Mouse (Mus musculus) liver, embryonic 13.5 days (tissue): Measurements from ENCODE around the gene B4galt1. TPM values are rescaled to one million over a fixed set of nuclear protein-coding genes. Genes with fewer than 3 reads are reported as not detected.

Experiments
- ATAC-seq: fragments of 200-750 bp; cut with Nextera tagmentation; 2 replicates; pipeline ENCODE4 v1.8.0; 2017; ENCODE audit warnings: low read depth, mild to moderate bottlenecking, moderate number of reproducible peaks, moderate library complexity
- DNase-seq: peaks from one replicate; pipeline ENCODE4 v3.0.0; 2022
- H3K27ac ChIP-seq: fragments of 300-500 bp; sonication (generic); 2 replicates; pipeline ENCODE4 v1.5.1; 2015; ENCODE audit warnings: moderate library complexity, mild to moderate bottlenecking, inconsistent platforms
- H3K27me3 ChIP-seq: fragments of 300-500 bp; sonication (generic); 2 replicates; pipeline ENCODE4 v1.6.1; 2015; ENCODE audit warnings: mild to moderate bottlenecking, inconsistent platforms
- H3K36me3 ChIP-seq: fragments of 300-500 bp; sonication (generic); 2 replicates; pipeline ENCODE4 v1.6.1; 2015; ENCODE audit warnings: mild to moderate bottlenecking, inconsistent platforms
- H3K4me1 ChIP-seq: fragments of 300-500 bp; sonication (generic); replicated peaks from 2 replicates; pipeline ENCODE4 v1.6.1; 2015; ENCODE audit warnings: inconsistent platforms
- H3K4me2 ChIP-seq: fragments of 300-500 bp; sonication (generic); 2 replicates; pipeline ENCODE4 v1.6.1; 2015; ENCODE audit warnings: inconsistent platforms, mild to moderate bottlenecking, moderate library complexity
- H3K4me3 ChIP-seq: fragments of 300-500 bp; sonication (generic); replicated peaks from 2 replicates; pipeline ENCODE4 v1.5.1; 2015; ENCODE audit warnings: mild to moderate bottlenecking, inconsistent platforms
- H3K9ac ChIP-seq: fragments of 300-500 bp; sonication (generic); 2 replicates; pipeline ENCODE4 v1.6.1; 2015; ENCODE audit warnings: mild to moderate bottlenecking, inconsistent platforms
- H3K9me3 ChIP-seq: fragments of 300-500 bp; sonication (generic); replicated peaks from 2 replicates; pipeline ENCODE4 v1.6.1; 2016; ENCODE audit warnings: inconsistent platforms
- WGBS: fragments of 180-500 bp; shearing (Covaris S2); methylation state at CpG from one replicate; pipeline ENCODE4 v1.1.7; 2015; ENCODE audit not compliant: insufficient replicate concordance; 5-methylcytosine and 5-hydroxymethylcytosine counted together
- polyA plus RNA-seq: library from polyadenylated mRNA; unstranded; fragments of >200 nt; fragmentation: Nextera tagmentation; extraction: Ambion mirVana; gene quantifications from 2 replicates; pipeline ENCODE4 v1.2.1, GENCODE M21; 2015

Gene B4galt1
- polyA plus RNA-seq, 1 experiment from 2014 or later: 29.9 TPM

DNA sequence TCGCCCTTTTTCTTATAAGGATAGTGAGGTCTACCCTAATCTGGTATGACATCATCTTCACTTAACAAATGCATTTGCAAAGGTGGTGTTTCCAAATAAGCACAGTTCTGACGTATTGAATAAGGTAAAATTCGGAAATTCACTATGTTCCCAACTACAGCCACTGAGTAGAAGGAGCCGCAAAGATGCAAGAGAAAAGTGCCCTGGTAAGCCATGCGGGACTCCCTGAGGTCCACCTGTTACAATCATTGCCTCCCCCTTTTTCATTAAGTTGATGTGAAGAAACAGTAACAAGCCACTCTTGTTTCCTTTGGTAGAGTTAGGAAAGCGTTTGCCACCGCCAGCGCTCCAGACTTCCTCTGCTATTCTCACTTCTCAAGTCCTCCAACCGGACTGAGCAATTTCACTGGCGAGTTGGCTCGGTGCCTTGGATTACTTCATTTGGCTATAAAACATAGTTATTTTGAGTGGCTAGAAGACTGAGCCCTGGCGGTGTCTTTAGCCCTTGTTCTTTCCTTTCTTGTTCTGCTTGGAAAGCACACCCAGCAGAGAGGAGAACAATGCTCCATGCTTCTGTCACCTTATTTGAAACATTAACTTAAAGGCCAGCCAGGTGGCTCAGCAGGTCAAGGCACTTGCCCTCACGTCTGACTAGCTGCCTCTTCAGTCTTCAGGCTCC, 14.9 kb upstream of the B4galt1 start:
- DNase-seq: no peak
- H3K4me2 ChIP-seq: no peak overlapping the region
- no peaks in the 10 kb centered on the region for H3K27me3 ChIP-seq
- H3K9me3 ChIP-seq: no peaks in the 10 kb centered on the region
- H3K9ac ChIP-seq: no peak overlapping the region
- H3K4me1 ChIP-seq: peaks cover 37% of the 10 kb centered on the region
- ATAC-seq: no peak
- 63% methylated on average over 13 of the region's 13 CpGs for WGBS
- H3K36me3 ChIP-seq: no peaks in the 10 kb centered on the region
- H3K4me3 ChIP-seq: no peak overlapping the region
- no peak overlapping the region for H3K27ac ChIP-seq

DNA sequence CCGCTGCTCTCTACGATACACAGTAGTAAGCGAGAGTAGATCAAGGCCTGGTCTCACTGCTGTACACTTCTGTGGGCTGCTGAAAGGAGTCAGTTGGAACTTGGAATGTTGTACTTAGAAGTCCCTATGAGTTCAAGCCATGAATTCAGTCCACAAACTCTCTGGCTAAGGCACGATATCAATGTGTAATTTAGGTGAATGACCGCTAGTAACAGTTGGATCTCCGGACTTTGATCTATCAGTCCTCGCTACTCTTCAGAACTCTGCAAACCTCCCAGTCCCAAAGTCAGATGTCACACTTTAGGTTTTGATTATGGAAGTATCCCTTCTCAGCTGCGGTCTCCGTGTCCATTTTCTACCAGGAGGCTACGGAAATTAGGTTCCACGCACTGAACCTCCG, 10.6 kb upstream of the B4galt1 start:
- DNase-seq (no peak), ATAC-seq (no peak)
- Histone ChIP-seq H3K9ac (no peak overlapping the region), H3K27me3 (no peaks in the 10 kb centered on the region), H3K36me3 (no peaks in the 10 kb centered on the region), H3K4me2 (no peak overlapping the region), H3K9me3 (no peaks in the 10 kb centered on the region), H3K27ac (no peak overlapping the region), H3K4me1 (peaks cover 32% of the 10 kb centered on the region), H3K4me3 (no peak overlapping the region)
- 92% methylated on average over 12 of the region's 12 CpGs for WGBS

DNA sequence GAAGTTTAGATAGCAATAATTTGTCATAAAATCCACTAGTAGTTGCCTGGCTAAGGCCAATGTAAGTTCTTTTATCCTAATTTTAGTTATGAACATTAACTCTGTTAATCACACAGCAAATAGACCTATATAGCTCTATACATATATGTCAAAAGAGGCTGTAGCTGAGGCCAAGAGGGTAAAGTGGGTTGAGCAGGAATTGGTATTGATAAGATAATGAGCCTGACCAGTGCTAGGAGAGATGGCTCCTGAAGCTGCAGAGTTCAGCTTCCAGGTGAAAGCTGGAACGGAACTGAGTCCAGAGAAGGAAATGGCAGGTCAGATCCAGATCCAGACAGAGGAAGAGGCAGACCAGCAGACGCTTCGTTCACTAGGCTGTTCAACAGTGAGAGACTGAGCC, 9.5 kb upstream of the B4galt1 start:
- H3K27ac ChIP-seq: peak overlapping the region; percentile 39; the same call in 1 of the 2 replicates
- H3K4me2 ChIP-seq: peak overlapping the region; percentile 28; the same call in 1 of the 2 replicates
- H3K4me1 ChIP-seq: peaks cover 41% of the 10 kb centered on the region
- H3K4me3 ChIP-seq: no peak overlapping the region
- no peaks in the 10 kb centered on the region for H3K9me3 ChIP-seq
- H3K27me3 ChIP-seq: no peaks in the 10 kb centered on the region
- WGBS: 23% methylated on average over 3 of the region's 3 CpGs
- ATAC-seq: peak; percentile 83
- H3K9ac ChIP-seq: peak overlapping the region; percentile 36; the same call in 1 of the 2 replicates
- H3K36me3 ChIP-seq: no peaks in the 10 kb centered on the region
- no peak for DNase-seq

DNA sequence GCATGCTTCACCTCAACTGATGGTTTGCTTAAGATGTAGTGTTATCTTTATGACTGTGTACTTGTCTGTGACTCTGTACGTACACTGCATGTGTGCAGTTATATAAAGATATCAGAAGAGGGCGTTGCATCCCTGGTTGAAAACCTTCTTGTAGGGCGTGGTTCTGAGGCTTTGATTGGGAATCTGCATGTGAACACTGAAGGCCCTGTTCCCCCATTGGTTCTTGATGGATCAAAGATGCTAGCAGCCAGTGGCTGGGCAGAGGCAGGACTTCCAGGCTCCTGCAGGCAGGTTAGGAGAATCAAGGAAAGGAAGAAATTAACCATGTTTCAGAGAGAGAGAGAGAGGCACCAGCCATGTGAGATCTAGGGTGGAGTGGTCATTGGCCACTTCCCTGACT, 7.3 kb upstream of the B4galt1 start:
- no peaks in the 10 kb centered on the region for H3K36me3 ChIP-seq
- no peak overlapping the region for H3K4me2 ChIP-seq
- 72% methylated on average over 3 of the region's 3 CpGs for WGBS
- H3K9ac ChIP-seq: no peak overlapping the region
- no peak for DNase-seq
- H3K27ac ChIP-seq: no peak overlapping the region
- no peaks in the 10 kb centered on the region for H3K27me3 ChIP-seq
- no peak overlapping the region for H3K4me3 ChIP-seq
- H3K4me1 ChIP-seq: peaks cover 57% of the 10 kb centered on the region
- no peak for ATAC-seq
- H3K9me3 ChIP-seq: no peaks in the 10 kb centered on the region

DNA sequence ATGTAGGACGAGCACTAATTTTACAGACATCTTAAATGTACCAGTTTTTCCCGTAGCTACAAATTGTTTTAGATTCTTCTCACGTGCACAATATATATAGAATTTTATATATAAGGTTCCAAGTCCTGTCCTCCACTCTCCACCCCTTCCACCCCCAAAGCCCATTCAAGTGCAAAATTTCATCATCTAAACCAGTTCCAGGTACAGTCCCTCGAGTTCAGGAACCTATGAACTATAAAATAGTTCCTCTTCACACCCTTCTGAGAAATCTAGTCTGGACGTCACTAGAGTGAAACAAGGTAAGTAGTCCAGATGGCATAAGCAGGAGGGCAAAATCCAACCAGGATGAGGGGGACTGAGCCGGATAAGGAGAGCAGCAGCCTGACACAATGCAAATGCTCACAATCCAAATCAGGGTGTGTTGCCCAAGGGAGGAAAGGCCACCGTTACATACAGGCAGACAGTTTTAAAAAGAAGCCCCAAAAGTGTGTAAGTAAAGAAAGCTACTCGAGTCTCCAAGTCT, 4.1 kb upstream of the B4galt1 start:
- DNase-seq (no peak), ATAC-seq (no peak)
- H3K4me2 ChIP-seq: no peak overlapping the region
- H3K4me3 ChIP-seq: no peak overlapping the region
- no peaks in the 10 kb centered on the region for H3K9me3 ChIP-seq
- H3K36me3 ChIP-seq: no peaks in the 10 kb centered on the region
- no peak overlapping the region for H3K9ac ChIP-seq
- peaks cover 48% of the 10 kb centered on the region for H3K4me1 ChIP-seq
- H3K27me3 ChIP-seq: no peaks in the 10 kb centered on the region
- WGBS: 61% methylated on average over 8 of the region's 8 CpGs
- H3K27ac ChIP-seq: no peak overlapping the region

DNA sequence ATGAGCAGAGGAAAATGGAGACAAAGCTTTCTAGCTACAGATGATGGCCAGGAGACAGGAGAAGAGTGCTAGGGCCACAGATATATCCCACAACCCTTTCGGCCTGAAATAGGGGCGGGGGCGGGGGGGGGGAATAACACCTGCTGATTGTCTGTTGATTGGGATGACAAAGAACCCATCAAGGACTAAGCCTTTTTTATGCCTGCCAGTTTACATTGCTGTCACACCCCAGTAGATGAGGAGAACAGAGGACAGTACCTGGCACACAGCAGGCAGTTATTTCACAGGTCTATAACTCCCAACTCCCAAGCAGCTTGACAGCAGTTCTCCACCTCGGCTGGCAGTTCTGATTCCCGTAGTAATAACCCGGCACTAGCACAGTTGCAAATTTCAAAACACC, 2.8 kb upstream of the B4galt1 start:
- Histone ChIP-seq H3K27me3 (no peaks in the 10 kb centered on the region), H3K4me1 (peaks cover 50% of the 10 kb centered on the region), H3K9ac (no peak overlapping the region), H3K27ac (no peak overlapping the region), H3K4me2 (no peak overlapping the region), H3K9me3 (no peaks in the 10 kb centered on the region), H3K36me3 (no peaks in the 10 kb centered on the region), H3K4me3 (no peak overlapping the region)
- ATAC-seq: no peak
- WGBS: 63% methylated on average over 6 of the region's 6 CpGs
- no peak for DNase-seq

DNA sequence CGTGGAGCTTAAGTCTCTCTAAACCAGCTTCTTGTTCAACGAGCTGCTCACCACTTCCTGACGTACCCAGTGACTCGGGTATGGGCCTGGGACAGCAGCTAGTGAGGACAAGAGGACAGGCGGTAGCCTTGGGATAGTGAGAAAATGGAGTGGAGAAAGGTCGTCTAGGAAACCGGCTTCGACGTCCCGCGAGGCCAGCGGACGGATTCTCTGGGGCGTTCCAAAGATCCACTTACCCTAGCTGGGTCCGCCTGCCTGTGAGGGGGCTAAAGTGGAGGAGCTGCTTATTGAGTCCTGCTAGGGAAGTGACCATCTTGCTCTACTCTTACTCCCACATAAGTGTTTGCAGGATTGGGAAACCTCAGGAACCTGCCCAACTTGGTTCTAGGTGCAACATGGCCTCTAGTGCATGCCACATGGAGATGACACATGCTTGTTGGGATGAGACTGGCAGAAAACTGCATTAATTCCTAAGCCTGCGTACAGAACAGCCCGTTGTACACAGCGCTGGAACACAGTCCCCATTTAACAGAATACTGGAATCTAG, 655 bp upstream of the B4galt1 start:
- Histone ChIP-seq H3K9ac (peak overlapping the region; percentile 68), H3K27ac (peak overlapping the region; percentile 74), H3K9me3 (no peaks in the 10 kb centered on the region), H3K4me2 (peak overlapping the region; percentile 84), H3K4me1 (peaks cover 71% of the 10 kb centered on the region), H3K4me3 (peak overlapping the region; percentile 91), H3K27me3 (no peaks in the 10 kb centered on the region), H3K36me3 (no peaks in the 10 kb centered on the region)
- DNase-seq: no peak
- no peak for ATAC-seq
- WGBS: 20% methylated on average over 18 of the region's 18 CpGs

DNA sequence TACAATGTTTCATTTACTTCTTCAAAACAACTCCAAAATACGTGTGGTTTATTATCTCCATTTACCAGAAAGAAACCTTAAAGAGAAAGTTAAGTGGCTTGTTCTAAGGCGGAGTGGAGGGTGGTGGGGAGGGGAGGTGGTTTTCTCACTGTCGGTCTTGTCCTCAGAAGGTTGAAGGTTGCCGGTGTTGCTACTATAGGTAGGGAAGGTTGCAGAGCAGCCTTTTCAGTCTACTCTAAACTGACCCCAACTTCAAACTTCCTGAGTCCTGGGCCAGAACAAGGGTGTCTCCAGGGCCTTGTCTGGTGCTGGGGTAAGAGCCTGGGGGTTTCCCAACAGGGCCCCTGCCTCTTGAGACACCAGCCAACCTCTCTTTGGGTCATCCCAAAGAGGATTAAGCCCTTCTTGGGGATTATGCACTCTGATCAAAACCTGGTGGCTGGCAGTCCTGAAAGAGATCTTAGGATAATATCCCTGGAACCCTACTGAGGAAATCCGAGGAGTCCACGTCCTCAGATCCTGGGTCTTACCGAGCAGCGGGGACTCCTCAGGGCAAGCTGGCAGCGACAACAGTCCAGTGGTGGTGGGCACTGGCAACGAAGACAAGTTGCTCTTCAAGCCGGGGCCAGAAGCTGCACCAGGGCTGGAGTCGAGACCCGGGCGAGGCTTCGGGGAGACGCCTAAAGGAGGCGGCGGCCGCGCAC, 792 bp downstream of the B4galt1 start:
- H3K4me2 ChIP-seq: peak overlapping the region; percentile 84
- H3K9ac ChIP-seq: peak overlapping the region; percentile 97
- H3K27me3 ChIP-seq: no peaks in the 10 kb centered on the region
- DNase-seq (no peak), ATAC-seq (peak; percentile 42; the same call in 1 of the 2 replicates)
- H3K4me3 ChIP-seq: peak overlapping the region; percentile 91
- H3K4me1 ChIP-seq: peaks cover 73% of the 10 kb centered on the region
- 1% methylated on average over 20 of the region's 20 CpGs for WGBS
- H3K27ac ChIP-seq: peak overlapping the region; percentile 95
- H3K36me3 ChIP-seq: peaks cover 6% of the 10 kb centered on the region
- H3K9me3 ChIP-seq: no peaks in the 10 kb centered on the region

DNA sequence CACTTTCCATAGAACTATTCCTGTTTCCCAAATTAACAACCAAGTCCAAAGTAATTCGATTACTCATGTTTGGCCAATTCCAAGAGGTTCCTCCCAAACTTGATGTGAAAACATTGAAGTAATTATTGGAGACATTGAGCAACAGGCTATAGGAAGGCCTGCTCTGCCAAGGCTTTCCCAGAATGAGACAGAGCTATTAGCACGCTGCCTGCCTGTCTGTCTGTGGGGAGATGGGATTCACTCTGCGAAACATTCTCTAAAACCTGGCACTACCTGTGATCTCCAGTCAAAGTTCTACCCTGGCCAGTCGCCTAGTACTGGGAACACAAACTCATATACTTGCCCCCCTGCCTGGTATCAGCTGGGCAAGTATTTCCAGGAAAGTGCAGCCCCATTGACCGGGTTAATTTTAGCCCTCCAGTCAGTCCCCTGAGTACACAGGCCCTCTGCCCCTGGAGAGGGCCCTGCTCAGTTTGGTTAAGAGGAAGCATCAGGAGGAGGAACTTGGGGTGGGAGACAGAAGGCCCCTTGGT, 1.5 kb downstream of the B4galt1 start:
- Histone ChIP-seq H3K9ac (peak overlapping the region; percentile 97), H3K9me3 (no peaks in the 10 kb centered on the region), H3K4me1 (peaks cover 76% of the 10 kb centered on the region), H3K4me3 (peak overlapping the region; percentile 91), H3K36me3 (peaks cover 12% of the 10 kb centered on the region), H3K27ac (peak overlapping the region; percentile 95), H3K4me2 (peak overlapping the region; percentile 84), H3K27me3 (no peaks in the 10 kb centered on the region)
- ATAC-seq: no peak
- DNase-seq: peak; percentile 29
- WGBS: 7% methylated on average over 5 of the region's 5 CpGs

DNA sequence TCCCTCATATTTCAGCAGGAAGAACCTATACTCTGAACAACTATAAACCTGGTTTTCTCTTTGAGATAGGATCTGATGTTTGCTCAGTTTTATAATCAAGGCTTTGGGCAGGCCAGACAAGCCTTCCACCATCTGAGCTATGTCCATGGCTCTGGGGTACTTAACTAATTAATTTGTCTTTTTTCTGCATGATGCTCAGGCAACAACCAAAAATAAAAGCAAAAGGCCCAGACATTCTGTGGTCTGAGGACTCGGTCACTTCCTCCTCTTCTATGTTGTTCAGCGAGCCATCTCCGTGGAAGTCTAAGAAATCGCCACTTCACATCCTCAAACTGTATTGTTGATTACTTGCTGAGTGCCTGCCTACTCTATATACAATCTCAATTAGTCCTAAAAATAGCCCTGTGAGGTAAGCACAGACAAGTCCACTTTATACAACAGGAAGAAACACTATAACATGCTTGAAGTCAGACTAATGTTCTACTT, 2.0 kb downstream of the B4galt1 start:
- Histone ChIP-seq H3K36me3 (peaks cover 13% of the 10 kb centered on the region), H3K9ac (peak overlapping the region; percentile 97), H3K9me3 (no peaks in the 10 kb centered on the region), H3K27ac (peak overlapping the region; percentile 95), H3K4me3 (peak overlapping the region; percentile 91), H3K4me1 (peaks cover 78% of the 10 kb centered on the region), H3K27me3 (no peaks in the 10 kb centered on the region), H3K4me2 (peak overlapping the region; percentile 84)
- 5% methylated on average over 4 of the region's 4 CpGs for WGBS
- ATAC-seq (no peak), DNase-seq (no peak)
